Mouse (Mus musculus) heart, postnatal 0 days (tissue): Measurements from ENCODE around the gene Rpap3. TPM values are rescaled to one million over a fixed set of nuclear protein-coding genes. Genes with fewer than 3 reads are reported as not detected.
A peak's percentile ranks its signal among the peaks of the same experiment; 100 is the strongest.

Experiments
- ATAC-seq: fragments of 200-750 bp; cut with Nextera tagmentation; 2 replicates; pipeline ENCODE4 v1.8.0; 2017; ENCODE audit warnings: low read depth, moderate number of reproducible peaks, moderate library complexity; ENCODE audit not compliant: insufficient read depth
- DNase-seq: peaks from one replicate; pipeline ENCODE4 v3.0.0-alpha.2; 2016; ENCODE audit warnings: low spot score
- H3K27ac ChIP-seq: fragments of 300-500 bp; sonication (generic); 2 replicates; pipeline ENCODE4 v1.5.1; 2014; ENCODE audit warnings: low read depth, mild to moderate bottlenecking
- H3K27me3 ChIP-seq: fragments of 300-500 bp; sonication (generic); 2 replicates; pipeline ENCODE4 v1.6.1; 2014; ENCODE audit warnings: low read length, mixed read lengths; ENCODE audit not compliant: control insufficient read depth, insufficient read depth
- H3K36me3 ChIP-seq: fragments of 300-500 bp; sonication (generic); replicated peaks from 2 replicates; pipeline ENCODE4 v1.6.1; 2014; ENCODE audit warnings: low read length, mixed read lengths; ENCODE audit not compliant: control insufficient read depth, insufficient read depth
- H3K4me1 ChIP-seq: fragments of 300-500 bp; sonication (generic); 2 replicates; pipeline ENCODE4 v1.6.1; 2014; ENCODE audit warnings: antibody characterized with exemption; ENCODE audit not compliant: control insufficient read depth, insufficient read depth
- H3K4me2 ChIP-seq: fragments of 300-500 bp; sonication (generic); 2 replicates; pipeline ENCODE4 v1.6.1; 2014; ENCODE audit warnings: low read depth, mild to moderate bottlenecking, low read length, moderate library complexity
- H3K4me3 ChIP-seq: fragments of 300-500 bp; sonication (generic); 2 replicates; pipeline ENCODE4 v1.5.1; 2014; ENCODE audit warnings: low read depth, low read length
- H3K9ac ChIP-seq: fragments of 300-500 bp; sonication (generic); replicated peaks from 2 replicates; pipeline ENCODE4 v1.6.1; 2014; ENCODE audit warnings: low read depth, low read length, mixed read lengths
- H3K9me3 ChIP-seq: fragments of 300-500 bp; sonication (generic); replicated peaks from 2 replicates; pipeline ENCODE4 v1.6.1; 2016; ENCODE audit warnings: low read length; ENCODE audit not compliant: control insufficient read depth
- CTCF ChIP-seq: IDR thresholded peaks from 2 replicates; pipeline ENCODE4 v1.5.1; 2016; ENCODE audit warnings: antibody characterized with exemption, control low read depth, low read depth
- EP300 ChIP-seq: IDR thresholded peaks from 2 replicates; pipeline ENCODE4 v1.6.1; 2016; ENCODE audit warnings: antibody characterized with exemption, low read depth
- WGBS: fragments of 180-500 bp; shearing (Covaris S2); extraction: QIAGEN DNeasy Blood & Tissue Kit; methylation state at CpG from one replicate; pipeline ENCODE4 v1.1.7; 2014; 5-methylcytosine and 5-hydroxymethylcytosine counted together
- polyA plus RNA-seq: library from polyadenylated mRNA; unstranded; fragments of >200 nt; fragmentation: Nextera tagmentation; extraction: Ambion mirVana; gene quantifications from 2 replicates; pipeline ENCODE4 v1.2.1, GENCODE M21; 2015
- total RNA-seq: library from RNA; depleted of rRNA; stranded (reverse); fragments of >200 nt; gene quantifications from 2 replicates; pipeline ENCODE4 v1.2.3, GENCODE M21; 2014; ENCODE audit warnings: low replicate concordance; rRNA removed

Rpap3 gene
- total RNA-seq (14.7 and 23.0 TPM in 2 replicates), polyA plus RNA-seq (18.5 and 19.5 TPM in 2 replicates)

- DNase-seq: peak; percentile 85
- TF ChIP-seq CTCF (no peak), EP300 (no peak)
- no peaks in the 10 kb centered on the region for H3K9me3 ChIP-seq
- H3K9ac ChIP-seq: peak within 1 kb of the TSS; percentile 85
- H3K4me3 ChIP-seq: peak within 1 kb of the TSS; percentile 91
- H3K36me3 ChIP-seq: peaks cover 25% of the 10 kb centered on the region
- H3K27ac ChIP-seq: peak within 1 kb of the TSS; percentile 53
- peak; percentile 93 for ATAC-seq
- under 1% methylated on average over 70 of the region's 71 CpGs for WGBS
- peaks cover 5% of the 10 kb centered on the region; the same call in 1 of the 2 replicates for H3K4me1 ChIP-seq
- peak within 1 kb of the TSS; percentile 90 for H3K4me2 ChIP-seq
- H3K27me3 ChIP-seq: no peaks in the 10 kb centered on the region
These were observed at the start of gene Rpap3 for GRCm38 (mm10) chr15:97705211-97706050. TSS of gene Rpap3 (minus strand) at chr15:97705825.

- Histone ChIP-seq H3K9ac (no peak overlapping the region), H3K4me1 (peaks cover 27% of the 10 kb centered on the region), H3K4me2 (no peak overlapping the region), H3K4me3 (no peak overlapping the region), H3K36me3 (peaks cover 43% of the 10 kb centered on the region), H3K27me3 (no peaks in the 10 kb centered on the region), H3K27ac (no peak overlapping the region), H3K9me3 (no peaks in the 10 kb centered on the region)
- ATAC-seq: no peak
- no peak for DNase-seq
- WGBS: 51% methylated on average over 8 of the region's 8 CpGs
- TF ChIP-seq CTCF (no peak), EP300 (no peak)
These were observed 49.7 kb upstream of the Rpap3 start for GRCm38 (mm10) chr15:97755361-97755760.

- 19% methylated on average over 6 of the region's 6 CpGs for WGBS
- peaks cover 35% of the 10 kb centered on the region for H3K36me3 ChIP-seq
- H3K27me3 ChIP-seq: no peaks in the 10 kb centered on the region
- H3K9me3 ChIP-seq: no peaks in the 10 kb centered on the region
- H3K4me1 ChIP-seq: peaks cover 36% of the 10 kb centered on the region
- ATAC-seq (no peak), DNase-seq (no peak)
- TF ChIP-seq EP300 (no peak), CTCF (no peak)
- no peak overlapping the region for H3K4me3 ChIP-seq
- no peak overlapping the region for H3K4me2 ChIP-seq
- H3K27ac ChIP-seq: no peak overlapping the region
- H3K9ac ChIP-seq: no peak overlapping the region
These were observed 48.9 kb upstream of the Rpap3 start for GRCm38 (mm10) chr15:97754476-97754875.

- peaks cover 18% of the 10 kb centered on the region; the same call in 1 of the 2 replicates for H3K36me3 ChIP-seq
These were observed 46.9 kb upstream of the Rpap3 start for GRCm38 (mm10) chr15:97752491-97752890.

GRCm38 (mm10) chr15:97751676-97752075, 46.1 kb upstream of the Rpap3 start:
- no peaks in the 10 kb centered on the region for H3K9me3 ChIP-seq
- TF ChIP-seq EP300 (no peak), CTCF (peak; percentile 37)
- ATAC-seq (no peak), DNase-seq (no peak)
- H3K4me3 ChIP-seq: no peak overlapping the region
- peaks cover 17% of the 10 kb centered on the region for H3K36me3 ChIP-seq
- peaks cover 39% of the 10 kb centered on the region for H3K4me1 ChIP-seq
- no peaks in the 10 kb centered on the region for H3K27me3 ChIP-seq
- WGBS: 34% methylated on average over 2 of the region's 2 CpGs
- no peak overlapping the region for H3K4me2 ChIP-seq
- H3K27ac ChIP-seq: 0 out of 2 replicates have a peak overlapping the region, but pooled peaks have one; percentile 31
- no peak overlapping the region for H3K9ac ChIP-seq

More at GRCm38 (mm10) chr15:97752491-97752890, 46.9 kb upstream of the Rpap3 start:
- Histone ChIP-seq H3K4me3 (no peak overlapping the region), H3K27me3 (no peaks in the 10 kb centered on the region), H3K9ac (no peak overlapping the region), H3K4me2 (no peak overlapping the region), H3K4me1 (peaks cover 39% of the 10 kb centered on the region), H3K27ac (no peak overlapping the region), H3K9me3 (no peaks in the 10 kb centered on the region)
- no peak for TF ChIP-seq CTCF
- TF ChIP-seq EP300: no peak
- 93% methylated on average over 5 of the region's 5 CpGs for WGBS
- ATAC-seq: no peak
- no peak for DNase-seq
